Mouse (Mus musculus): Measurements from ENCODE around the gene Cdc42.

The Cdc42 gene

DNA sequence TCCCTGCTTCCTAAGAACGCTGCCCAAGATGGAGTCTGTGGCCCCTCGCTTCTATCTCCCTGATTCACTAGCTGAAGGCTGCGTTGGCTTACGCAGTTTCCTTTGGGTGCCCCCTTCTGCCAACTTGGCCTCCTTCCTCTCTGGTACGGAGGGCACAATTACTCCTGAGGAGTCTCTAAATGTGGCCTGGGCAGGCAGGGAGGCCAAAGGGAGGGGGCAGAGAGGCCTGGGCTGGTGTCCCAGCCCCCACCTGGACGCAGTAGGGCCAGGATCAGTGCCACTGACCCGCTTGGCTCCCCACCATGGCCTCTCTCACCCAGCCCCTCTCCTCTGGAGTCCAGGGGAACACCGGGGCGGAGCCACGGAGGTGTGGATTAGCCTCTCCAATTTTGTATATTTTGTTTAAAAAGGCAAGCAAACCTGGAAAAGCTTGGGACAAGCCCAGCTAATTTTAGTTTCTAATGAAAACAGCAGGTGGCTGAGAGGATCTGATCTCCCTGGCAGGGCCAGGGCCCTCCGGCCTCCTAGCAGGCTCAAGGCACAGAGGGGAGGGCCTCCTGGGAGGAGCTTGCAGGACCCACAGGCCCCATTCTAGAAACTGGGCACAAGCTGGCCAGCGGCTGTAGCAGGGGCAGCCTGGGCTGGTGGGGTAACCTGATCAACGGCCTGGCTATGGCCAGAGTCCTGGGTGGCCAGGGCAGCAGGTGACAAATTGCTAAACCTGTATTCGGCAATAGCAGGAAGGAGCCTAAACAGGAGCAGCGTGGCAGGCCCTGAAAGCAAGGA is 71.5 kb downstream of the Cdc42 start:
- DNase-seq (ENCODE audit: low read depth, low spot score) = no peak

DNA sequence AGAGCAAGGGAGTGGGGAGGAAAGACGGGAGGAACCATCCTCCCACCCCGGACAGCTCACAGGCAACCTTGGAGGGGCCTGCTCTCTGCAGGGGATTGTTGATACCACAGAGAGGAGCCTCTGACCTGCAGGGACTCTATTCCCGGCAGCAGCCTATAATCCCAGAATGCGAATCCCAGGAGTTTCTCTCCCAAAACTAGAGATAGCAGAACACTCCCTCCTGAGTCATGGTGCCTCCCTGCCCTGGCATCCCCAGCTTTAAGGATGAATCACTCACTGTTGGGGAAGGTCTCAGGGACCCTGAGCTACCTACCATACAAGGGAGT is 74.2 kb downstream of the Cdc42 start:
- DNase-seq (ENCODE audit: low read depth, low spot score) = no peak

DNA sequence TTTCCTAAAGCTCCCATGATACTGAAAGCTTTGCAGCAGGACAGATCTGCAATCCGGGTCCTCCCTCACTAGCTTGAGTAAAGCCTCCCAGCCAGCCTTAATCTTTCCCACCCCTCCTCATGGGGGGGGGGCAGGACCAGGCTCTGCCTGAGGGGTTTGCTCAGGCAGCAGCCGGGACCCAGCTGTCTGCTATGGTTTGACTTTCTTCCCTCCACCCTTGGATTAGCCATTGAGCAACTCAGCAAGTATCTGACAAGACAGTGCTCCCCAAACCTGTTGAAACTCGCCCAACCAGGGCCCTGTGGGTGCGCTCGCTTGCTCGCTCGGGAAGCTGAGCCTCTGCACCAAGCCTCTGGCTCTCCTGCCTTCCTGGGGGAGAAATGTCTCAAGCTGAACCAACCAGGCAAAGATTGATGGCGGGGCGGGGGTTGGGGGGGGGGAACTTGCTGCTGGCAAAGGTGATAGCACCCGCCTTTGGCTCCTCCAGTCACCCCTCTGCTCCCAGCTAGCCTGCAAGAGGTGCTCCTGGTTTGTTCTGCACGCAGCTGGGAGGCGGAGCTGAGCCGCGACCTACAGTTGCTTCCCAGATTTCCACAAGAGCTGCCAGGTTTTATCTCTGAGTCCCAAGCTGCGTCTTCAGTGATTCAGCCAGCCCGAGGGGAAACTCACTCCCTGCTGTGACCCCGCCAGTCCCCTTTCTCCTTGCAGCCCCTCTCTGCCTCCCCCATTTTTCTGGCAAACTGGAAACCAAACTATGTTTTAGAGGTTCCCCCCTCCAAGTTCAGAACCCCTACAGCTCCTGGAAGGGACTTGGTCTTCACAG is 74.7 kb downstream of the Cdc42 start:
- peak; percentile 43 for DNase-seq (ENCODE audit: low read depth, low spot score)

DNA sequence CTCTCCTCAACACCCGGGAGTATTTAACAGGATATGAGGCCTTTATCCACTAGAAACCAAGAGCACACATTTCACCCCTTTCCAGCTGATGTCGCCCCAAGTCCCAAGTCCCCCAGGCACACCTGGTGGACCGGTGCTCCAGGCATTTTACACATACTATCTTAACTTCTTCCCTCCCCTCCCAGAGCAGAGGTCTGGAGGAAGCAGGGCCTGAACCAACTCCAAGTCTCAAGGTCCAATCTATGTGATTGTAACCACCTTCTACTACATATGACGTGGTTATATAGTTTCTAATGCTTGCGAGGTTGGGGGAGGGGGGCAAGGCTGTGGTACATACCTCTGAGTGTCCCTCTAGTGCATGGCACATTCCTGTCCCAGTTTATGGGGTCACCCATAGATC is 75.4 kb downstream of the Cdc42 start:
- DNase-seq (ENCODE audit: low read depth, low spot score) = no peak

DNA sequence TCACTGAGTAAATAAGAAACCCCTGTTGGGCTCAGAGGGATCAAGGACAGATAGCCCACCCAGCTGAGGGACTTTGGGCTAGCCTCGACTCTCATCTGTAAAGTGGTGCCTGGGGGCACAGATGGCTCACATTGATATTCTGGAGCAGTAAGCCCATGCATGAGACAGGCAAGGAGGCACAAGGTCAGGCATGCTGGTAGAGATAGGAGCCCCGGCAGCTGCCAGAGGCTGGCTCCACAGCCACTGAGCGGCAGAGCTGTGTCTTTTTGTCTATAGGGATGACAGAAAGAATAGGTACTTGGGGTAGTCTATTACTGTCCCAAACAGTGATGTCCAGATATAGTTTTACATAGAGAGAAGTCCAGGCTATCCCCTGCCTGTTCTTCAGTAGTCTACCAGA is 76.2 kb downstream of the Cdc42 start:
- DNase-seq (ENCODE audit: low read depth, low spot score) = no peak

DNA sequence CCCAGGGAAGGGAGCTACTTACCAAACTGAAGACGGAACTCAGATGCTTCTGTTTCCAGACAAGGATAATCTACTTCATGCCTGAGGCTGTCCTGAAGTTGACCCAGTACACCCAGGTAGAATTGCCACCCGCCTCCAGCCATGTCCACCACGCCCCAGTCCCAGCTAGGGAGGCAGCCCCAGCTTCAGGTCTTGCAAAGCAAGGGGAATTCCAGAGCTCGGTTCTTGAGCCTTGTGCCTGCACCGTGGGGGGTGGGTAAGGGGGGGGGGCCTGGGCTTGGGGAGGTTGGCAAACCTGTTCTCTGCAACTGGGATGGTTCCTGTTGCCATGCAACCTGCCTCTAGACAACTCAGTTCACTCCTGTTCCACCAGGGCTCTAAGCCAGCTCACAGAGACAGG is 78.2 kb downstream of the Cdc42 start:
- no peak for DNase-seq (ENCODE audit: low read depth, low spot score)

DNA sequence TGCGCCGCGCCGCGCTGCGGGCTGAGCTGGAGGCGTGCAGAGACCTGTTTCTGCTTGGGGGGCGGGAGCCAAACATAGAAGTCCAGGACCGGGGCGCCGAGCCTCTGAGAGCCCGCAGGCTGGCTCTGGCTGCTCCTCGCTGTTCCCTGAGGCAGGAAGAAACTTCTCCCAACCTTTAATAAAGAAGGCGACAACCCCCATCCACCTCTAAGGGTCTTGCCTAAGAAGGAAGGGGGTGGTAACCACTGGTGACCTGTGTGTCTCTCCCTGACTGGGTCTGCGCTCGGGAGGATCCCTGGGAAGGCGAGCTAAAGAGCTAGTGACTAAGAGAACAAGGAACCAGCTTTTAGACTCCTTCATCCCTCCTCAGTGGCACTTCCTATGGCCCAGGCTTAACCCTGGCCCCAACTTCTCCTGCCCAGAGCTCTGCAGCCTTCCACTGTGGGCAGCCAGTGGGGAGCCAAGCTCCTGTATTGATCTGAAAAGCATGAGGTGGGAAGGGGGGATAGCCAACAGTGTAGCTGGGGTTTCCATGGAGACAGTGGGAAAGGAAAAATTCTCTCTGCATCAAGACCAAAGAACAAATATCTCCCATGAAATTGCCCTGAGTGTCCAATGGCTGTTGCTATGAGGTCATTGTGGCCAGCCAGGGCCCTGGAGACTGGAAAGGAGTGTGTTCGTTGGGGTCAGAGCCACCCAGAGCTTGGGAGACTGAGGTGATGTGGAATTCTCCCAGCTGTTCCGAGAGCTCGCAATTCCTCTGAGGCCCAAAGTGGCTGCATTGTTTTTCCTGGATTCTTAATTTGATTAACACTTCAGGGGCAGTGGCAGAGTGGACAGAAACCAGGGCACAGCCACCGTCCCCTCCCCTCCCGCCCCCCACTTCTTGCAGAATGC is 79.1 kb downstream of the Cdc42 start:
- DNase-seq (ENCODE audit: low read depth, low spot score) = no peak

DNA sequence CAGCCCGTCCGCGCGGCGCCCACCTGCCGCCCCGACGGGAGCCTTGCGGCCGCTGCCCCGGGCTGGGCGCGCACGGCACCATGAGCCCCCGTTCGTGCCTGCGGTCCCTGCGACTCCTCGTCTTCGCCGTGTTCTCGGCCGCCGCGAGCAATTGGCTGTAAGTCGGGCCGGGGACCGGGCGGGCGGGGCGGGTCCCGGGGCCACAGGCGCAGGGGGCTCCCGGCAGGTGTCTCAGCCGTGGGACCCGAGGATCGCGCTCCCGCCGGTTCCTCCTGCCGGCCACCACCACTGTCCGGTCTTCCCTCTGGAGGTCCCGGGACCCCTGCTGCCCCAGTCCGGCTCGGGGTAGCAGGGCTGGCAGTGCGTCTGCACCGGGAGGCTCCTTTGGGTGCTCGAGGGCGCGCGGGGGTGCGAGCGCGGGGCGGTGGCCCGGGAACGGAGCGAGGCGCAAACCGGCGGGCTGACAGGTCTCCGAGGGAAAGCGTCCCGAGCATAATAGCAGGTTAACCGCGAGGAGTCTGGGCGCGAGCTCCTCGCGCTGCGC is 79.8 kb downstream of the Cdc42 start:
- DNase-seq (ENCODE audit: low read depth, low spot score) = no peak

GRCm38 (mm10) chr4:137277166-137277513 is 80.4 kb downstream of the Cdc42 start, which contains the start of gene Wnt4:
Gene Wnt4, plus strand, starts transcription at chr4:137277489.
- peak; percentile 35 for DNase-seq (ENCODE audit: low read depth, low spot score)

DNA sequence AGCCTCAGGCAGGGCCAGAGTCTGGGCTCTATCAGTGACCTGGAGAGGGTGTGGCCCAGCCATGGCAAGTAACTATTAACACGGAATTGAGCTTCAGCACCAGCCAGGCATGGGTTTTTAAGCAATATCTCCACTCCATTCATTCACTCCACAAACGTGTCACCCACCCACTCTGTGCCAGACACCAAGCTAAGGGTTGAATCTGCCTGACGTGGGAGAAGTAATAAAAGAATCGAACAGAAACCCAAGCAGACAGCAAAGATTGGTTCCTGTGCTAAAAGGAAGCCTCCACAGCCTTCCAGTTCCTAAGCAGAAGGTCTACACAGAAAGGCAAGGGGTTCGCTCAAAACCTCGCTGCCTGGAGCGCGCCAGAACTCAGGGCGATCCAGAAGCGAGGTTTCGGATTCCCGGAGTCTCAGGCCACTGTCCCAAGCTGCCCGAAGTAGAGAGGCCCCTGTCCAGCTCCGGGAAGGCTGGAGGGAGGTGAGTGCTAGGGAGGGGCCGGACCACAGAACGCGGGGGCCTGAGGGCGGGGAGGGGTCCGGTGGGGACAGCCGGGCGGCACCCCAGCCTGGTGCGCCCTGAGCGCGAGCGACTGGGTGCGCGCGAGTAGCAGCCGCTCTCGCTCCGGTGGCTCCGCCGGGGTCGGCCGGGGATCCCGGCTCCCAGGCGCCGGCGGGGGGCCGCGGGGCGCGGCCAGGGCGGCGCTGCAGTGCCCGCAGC is 80.9 kb downstream of the Cdc42 start:
- no peak for DNase-seq (ENCODE audit: low read depth, low spot score)

GRCm38 (mm10) chr4:137274304-137274703 is 83.2 kb downstream of the Cdc42 start:
- no peak for DNase-seq (ENCODE audit: low read depth, low spot score)

- DNase-seq (ENCODE audit: low read depth, low spot score) = no peak
Measured at GRCm38 (mm10) chr4:137271856-137272255, 85.7 kb downstream of the Cdc42 start.
